Mouse (Mus musculus) thymus, postnatal 36 days (tissue): ENCODE data around the gene Oas1c.

Experiments
- DNase-seq, 2 experiments: peaks; one replicate each; pipeline ENCODE4 v3.0.0; 2022; ENCODE audit warnings: mixed read lengths in 2 of 2

Oas1c gene

GRCm38 (mm10) chr5:120779922-120780321, 32.4 kb downstream of the Oas1c start:
- DNase-seq, result no peak

GRCm38 (mm10) chr5:120778941-120779340, 33.4 kb downstream of the Oas1c start:
- DNase-seq, result peak; percentile 24 to 40

- peak in 1 of 2 experiments; percentile 12 for DNase-seq
Observed at GRCm38 (mm10) chr5:120777478-120777877, 34.8 kb downstream of the Oas1c start, which contains the start of gene Oas3. Gene Oas3, minus strand, starts transcription at chr5:120777661.

- no peak for DNase-seq
Observed at GRCm38 (mm10) chr5:120776801-120777200, 35.5 kb downstream of the Oas1c start.

- DNase-seq, result peak; percentile 69 to 80
Observed at GRCm38 (mm10) chr5:120775287-120775985, 36.9 kb downstream of the Oas1c start.

GRCm38 (mm10) chr5:120769396-120769795, 42.9 kb downstream of the Oas1c start:
- no peak for DNase-seq

- DNase-seq, result no peak
Observed at GRCm38 (mm10) chr5:120765010-120765409, 47.3 kb downstream of the Oas1c start.

- DNase-seq, result no peak
Observed at GRCm38 (mm10) chr5:120761901-120762300, 50.4 kb downstream of the Oas1c start.

GRCm38 (mm10) chr5:120754215-120754614, 58.1 kb downstream of the Oas1c start:
- no peak for DNase-seq

GRCm38 (mm10) chr5:120752786-120753185, 59.5 kb downstream of the Oas1c start:
- no peak for DNase-seq

- DNase-seq, result no peak
Observed at GRCm38 (mm10) chr5:120751206-120751605, 61.1 kb downstream of the Oas1c start.
